Mouse (Mus musculus): ENCODE results near the gene Gdf10. TPM values are rescaled to one million over a fixed set of nuclear protein-coding genes. Genes with fewer than 3 reads are reported as not detected.

Gdf10 gene
- polyA plus RNA-seq, 1 experiment, result 4.5 TPM

DNA sequence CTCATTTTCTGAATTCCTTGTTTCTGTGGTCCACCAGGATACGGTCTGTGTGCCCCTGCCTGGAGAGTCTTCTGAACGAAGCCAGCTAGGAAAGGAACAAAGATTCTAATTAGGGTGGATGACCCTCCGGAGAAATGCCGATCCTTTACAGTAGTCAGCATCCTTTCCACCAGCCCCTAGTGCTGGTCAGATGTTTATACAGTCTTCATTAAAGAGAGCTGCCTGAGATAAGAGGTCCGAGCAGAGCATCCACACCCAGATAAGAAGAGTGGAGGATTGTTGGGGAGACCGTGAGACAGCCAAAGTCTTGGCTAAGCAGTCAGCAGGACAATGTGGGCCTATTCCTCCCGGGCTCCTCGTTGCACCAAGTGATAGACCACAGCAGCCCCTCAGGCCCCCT, 17.4 kb downstream of the Gdf10 start, which contains the start of gene Gdf2:
TSS of gene Gdf2 (plus strand) at position 301 of the 400 bp plus-strand sequence.
- TF ChIP-seq CTCF (IDR thresholded peaks at IDR 0.05; ENCODE audit: borderline replicate concordance, extremely low read depth, insufficient read depth, insufficient read length) (no peak), POLR2A (IDR thresholded peaks at IDR 0.05; ENCODE audit: borderline replicate concordance, extremely low read depth, insufficient read depth, insufficient read length, poor library complexity, severe bottlenecking) (no peak)
- no peak for DNase-seq (ENCODE audit: low read depth)

DNA sequence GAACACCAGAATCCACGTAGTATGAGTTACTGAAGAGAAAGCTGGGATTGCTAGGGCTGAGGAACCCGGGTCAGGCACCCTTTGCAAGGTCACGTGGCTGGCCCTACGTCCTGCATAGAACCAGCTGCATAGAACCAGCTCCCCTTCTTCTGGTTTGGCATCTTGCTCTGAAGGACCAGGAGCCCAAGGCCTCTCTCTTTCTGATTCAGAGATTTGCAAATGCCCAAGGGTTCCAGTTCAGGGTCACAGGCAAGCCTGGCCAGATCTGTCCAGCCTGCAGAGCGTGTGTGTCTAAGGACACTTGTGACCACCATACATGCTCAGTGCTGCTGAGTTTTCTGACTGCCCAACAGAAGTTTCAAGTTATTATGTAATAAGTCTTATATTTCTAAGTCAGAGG, 18.8 kb downstream of the Gdf10 start:
- TF ChIP-seq CTCF (IDR thresholded peaks at IDR 0.05; ENCODE audit: borderline replicate concordance, extremely low read depth, insufficient read depth, insufficient read length), result no peak
- no peak for TF ChIP-seq POLR2A (IDR thresholded peaks at IDR 0.05; ENCODE audit: borderline replicate concordance, extremely low read depth, insufficient read depth, insufficient read length, poor library complexity, severe bottlenecking)
- no peak for DNase-seq (ENCODE audit: low read depth)

GRCm38 (mm10) chr14:33946125-33946524, 22.7 kb downstream of the Gdf10 start:
- DNase-seq (ENCODE audit: low read depth), result no peak
- TF ChIP-seq POLR2A (IDR thresholded peaks at IDR 0.05; ENCODE audit: borderline replicate concordance, extremely low read depth, insufficient read depth, insufficient read length, poor library complexity, severe bottlenecking) (no peak), CTCF (IDR thresholded peaks at IDR 0.05; ENCODE audit: borderline replicate concordance, extremely low read depth, insufficient read depth, insufficient read length) (no peak)

GRCm38 (mm10) chr14:33952233-33952981, 29.0 kb downstream of the Gdf10 start:
- TF ChIP-seq CTCF (IDR thresholded peaks at IDR 0.05; ENCODE audit: borderline replicate concordance, extremely low read depth, insufficient read depth, insufficient read length), result peak; percentile 8; the same call in 1 of the 2 replicates
- no peak for TF ChIP-seq POLR2A (IDR thresholded peaks at IDR 0.05; ENCODE audit: borderline replicate concordance, extremely low read depth, insufficient read depth, insufficient read length, poor library complexity, severe bottlenecking)
- no peak for DNase-seq (ENCODE audit: low read depth)

- TF ChIP-seq CTCF (IDR thresholded peaks at IDR 0.05; ENCODE audit: borderline replicate concordance, extremely low read depth, insufficient read depth, insufficient read length), result no peak
- TF ChIP-seq POLR2A (IDR thresholded peaks at IDR 0.05; ENCODE audit: borderline replicate concordance, extremely low read depth, insufficient read depth, insufficient read length, poor library complexity, severe bottlenecking), result no peak
- DNase-seq (ENCODE audit: low read depth), result no peak
These were observed 30.4 kb downstream of the Gdf10 start, which contains the start of gene Rbp3 for GRCm38 (mm10) chr14:33953761-33954160. TSS of gene Rbp3 (plus strand) at chr14:33954003.

GRCm38 (mm10) chr14:33956055-33956454, 32.7 kb downstream of the Gdf10 start:
- DNase-seq (ENCODE audit: low read depth), result no peak
- no peak for TF ChIP-seq CTCF (IDR thresholded peaks at IDR 0.05; ENCODE audit: borderline replicate concordance, extremely low read depth, insufficient read depth, insufficient read length)
- TF ChIP-seq POLR2A (IDR thresholded peaks at IDR 0.05; ENCODE audit: borderline replicate concordance, extremely low read depth, insufficient read depth, insufficient read length, poor library complexity, severe bottlenecking), result no peak

GRCm38 (mm10) chr14:33958186-33958585, 34.8 kb downstream of the Gdf10 start:
- no peak for DNase-seq (ENCODE audit: low read depth)
- no peak for TF ChIP-seq POLR2A (IDR thresholded peaks at IDR 0.05; ENCODE audit: borderline replicate concordance, extremely low read depth, insufficient read depth, insufficient read length, poor library complexity, severe bottlenecking)

DNA sequence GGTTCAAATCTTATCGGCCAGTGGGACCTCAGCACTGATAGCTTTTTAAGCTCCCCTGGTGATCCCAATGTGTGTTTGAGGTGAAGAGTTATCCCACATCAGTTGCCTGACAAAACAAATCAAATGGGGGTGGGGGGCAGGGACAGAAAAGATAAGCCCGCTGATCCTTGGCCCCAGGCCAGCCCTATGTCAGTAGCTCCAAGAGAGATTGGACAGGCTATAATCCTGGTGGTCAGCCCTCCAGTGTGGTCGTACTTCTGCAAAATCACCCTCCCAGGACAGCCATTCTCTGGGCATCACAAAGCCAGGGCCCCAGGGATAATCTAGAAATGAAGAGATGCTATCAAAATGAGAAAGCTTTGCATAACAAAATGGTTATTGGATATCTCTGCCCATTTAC, 35.5 kb downstream of the Gdf10 start:
- TF ChIP-seq CTCF (IDR thresholded peaks at IDR 0.05; ENCODE audit: borderline replicate concordance, extremely low read depth, insufficient read depth, insufficient read length) (no peak), POLR2A (IDR thresholded peaks at IDR 0.05; ENCODE audit: borderline replicate concordance, extremely low read depth, insufficient read depth, insufficient read length, poor library complexity, severe bottlenecking) (no peak)
- DNase-seq (ENCODE audit: low read depth), result no peak

DNA sequence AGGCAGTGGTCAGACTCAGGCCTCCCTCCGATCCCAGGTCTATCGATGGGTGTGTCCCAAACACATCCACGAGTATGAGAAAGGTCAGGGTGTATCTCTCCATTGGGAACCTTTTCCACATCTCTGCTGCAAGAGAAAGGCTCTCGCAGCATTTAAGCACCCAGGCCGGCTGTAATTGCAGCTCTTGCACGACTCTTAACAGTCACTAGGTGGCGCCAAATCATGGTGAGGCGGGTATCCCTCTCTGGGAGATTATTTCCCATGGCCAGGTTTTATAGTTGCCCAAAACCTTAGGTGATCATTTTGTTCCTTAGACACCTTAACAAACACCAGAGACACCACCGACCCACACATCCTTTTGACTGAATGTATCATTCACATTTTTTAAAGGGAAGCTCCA, 36.0 kb downstream of the Gdf10 start:
- TF ChIP-seq POLR2A (IDR thresholded peaks at IDR 0.05; ENCODE audit: borderline replicate concordance, extremely low read depth, insufficient read depth, insufficient read length, poor library complexity, severe bottlenecking), result no peak
- TF ChIP-seq CTCF (IDR thresholded peaks at IDR 0.05; ENCODE audit: borderline replicate concordance, extremely low read depth, insufficient read depth, insufficient read length), result peak; percentile 79
- DNase-seq (ENCODE audit: low read depth), result peak; percentile 63

GRCm38 (mm10) chr14:33965675-33966074, 42.3 kb downstream of the Gdf10 start:
- TF ChIP-seq POLR2A (IDR thresholded peaks at IDR 0.05; ENCODE audit: borderline replicate concordance, extremely low read depth, insufficient read depth, insufficient read length, poor library complexity, severe bottlenecking) (no peak), CTCF (IDR thresholded peaks at IDR 0.05; ENCODE audit: borderline replicate concordance, extremely low read depth, insufficient read depth, insufficient read length) (no peak)
- DNase-seq (ENCODE audit: low read depth), result no peak

DNA sequence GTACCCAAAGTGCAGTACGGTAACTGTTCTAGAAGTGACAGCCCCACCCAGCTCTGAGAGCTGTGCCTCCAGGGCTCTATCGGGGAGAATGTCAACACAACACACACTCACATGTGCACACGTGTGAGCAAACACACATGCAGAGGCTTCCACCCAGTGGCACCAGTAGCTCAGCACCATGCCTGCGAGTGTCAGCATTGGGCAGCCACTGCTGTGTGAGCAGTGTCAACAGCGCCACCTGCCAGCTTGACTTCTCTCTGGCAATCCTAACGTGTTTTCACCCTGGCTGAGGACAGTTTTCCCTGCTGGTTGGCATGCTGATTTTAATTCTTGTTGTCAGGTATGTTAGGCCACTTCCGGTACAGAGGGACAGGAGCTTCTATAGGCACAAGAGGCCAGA, 49.3 kb downstream of the Gdf10 start:
- TF ChIP-seq CTCF (IDR thresholded peaks at IDR 0.05; ENCODE audit: borderline replicate concordance, extremely low read depth, insufficient read depth, insufficient read length) (peak; percentile 51), POLR2A (IDR thresholded peaks at IDR 0.05; ENCODE audit: borderline replicate concordance, extremely low read depth, insufficient read depth, insufficient read length, poor library complexity, severe bottlenecking) (no peak)
- DNase-seq (ENCODE audit: low read depth), result peak; percentile 47

GRCm38 (mm10) chr14:33974752-33975151, 51.4 kb downstream of the Gdf10 start:
- TF ChIP-seq POLR2A (IDR thresholded peaks at IDR 0.05; ENCODE audit: borderline replicate concordance, extremely low read depth, insufficient read depth, insufficient read length, poor library complexity, severe bottlenecking) (no peak), CTCF (IDR thresholded peaks at IDR 0.05; ENCODE audit: borderline replicate concordance, extremely low read depth, insufficient read depth, insufficient read length) (no peak)
- DNase-seq (ENCODE audit: low read depth), result no peak
